Mouse (Mus musculus): ENCODE results near the gene Kif16b.

Gene Kif16b

GRCm38 (mm10) chr2:142641766-142642165, 259.6 kb downstream of the Kif16b start:
- DNase-seq, result no peak

GRCm38 (mm10) chr2:142635606-142636304, 265.6 kb downstream of the Kif16b start:
- no peak for DNase-seq

GRCm38 (mm10) chr2:142633996-142634559, 267.3 kb downstream of the Kif16b start:
- DNase-seq, result no peak

- no peak for DNase-seq
Observed at GRCm38 (mm10) chr2:142629523-142630312, 271.6 kb downstream of the Kif16b start.

GRCm38 (mm10) chr2:142625756-142626155, 275.6 kb downstream of the Kif16b start:
- DNase-seq, result no peak

GRCm38 (mm10) chr2:142625101-142625500, 276.2 kb downstream of the Kif16b start:
- DNase-seq, result no peak

GRCm38 (mm10) chr2:142624254-142624653, 277.1 kb downstream of the Kif16b start:
- DNase-seq, result no peak

GRCm38 (mm10) chr2:142621152-142621551, 280.2 kb downstream of the Kif16b start:
- no peak for DNase-seq

GRCm38 (mm10) chr2:142619926-142620325, 281.4 kb downstream of the Kif16b start:
- no peak for DNase-seq

- DNase-seq, result no peak
Observed at GRCm38 (mm10) chr2:142614535-142614934, 286.8 kb downstream of the Kif16b start.

GRCm38 (mm10) chr2:142612359-142612953, 288.9 kb downstream of the Kif16b start:
- DNase-seq, result no peak

GRCm38 (mm10) chr2:142611113-142611512, 290.2 kb downstream of the Kif16b start:
- DNase-seq, result peak; percentile 41

GRCm38 (mm10) chr2:142610206-142610605, 291.1 kb downstream of the Kif16b start:
- DNase-seq, result no peak

GRCm38 (mm10) chr2:142608778-142609177, 292.6 kb downstream of the Kif16b start:
- no peak for DNase-seq

GRCm38 (mm10) chr2:142604762-142605161, 296.6 kb downstream of the Kif16b start:
- DNase-seq, result peak; percentile 16

GRCm38 (mm10) chr2:142603210-142603609, 298.1 kb downstream of the Kif16b start:
- DNase-seq, result no peak

GRCm38 (mm10) chr2:142599235-142599634, 302.1 kb downstream of the Kif16b start:
- no peak for DNase-seq

GRCm38 (mm10) chr2:142596176-142597170, 304.9 kb downstream of the Kif16b start:
- no peak for DNase-seq

GRCm38 (mm10) chr2:142590938-142591337, 310.4 kb downstream of the Kif16b start:
- no peak for DNase-seq

GRCm38 (mm10) chr2:142590284-142590724, 311.0 kb downstream of the Kif16b start:
- no peak for DNase-seq

GRCm38 (mm10) chr2:142589403-142590283, 311.7 kb downstream of the Kif16b start:
- DNase-seq, result no peak

Measured in thymus, postnatal 4 days (tissue).